Mouse (Mus musculus) embryonic fibroblast, embryonic 13.5 days (primary cell): Measurements from ENCODE around the gene Phactr4.

Experiments used
- CTCF ChIP-seq: IDR thresholded peaks from 2 replicates; pipeline ENCODE4 v1.5.1; 2011; ENCODE audit warnings: mild to moderate bottlenecking, control low read depth, low read length, moderate library complexity, borderline replicate concordance; ENCODE audit not compliant: insufficient read depth
- POLR2A ChIP-seq: IDR thresholded peaks from 2 replicates; pipeline ENCODE4 v1.6.1; 2011; ENCODE audit warnings: low read depth, mild to moderate bottlenecking, control low read depth, low read length, moderate library complexity

- TF ChIP-seq POLR2A (no peak), CTCF (no peak)
Observed at GRCm38 (mm10) chr4:132359510-132359909, 62.8 kb downstream of the Phactr4 start.
